Mouse (Mus musculus) layer of hippocampus, adult 18-20 months (tissue): ENCODE measurements around the gene Trp53rka. TPM values are rescaled to one million over a fixed set of nuclear protein-coding genes. Genes with fewer than 3 reads are reported as not detected.
A peak's percentile ranks its signal among the peaks of the same experiment; 100 is the strongest.
"Not testable (repeated sequence)": the region's sequence is repeated elsewhere in the genome, so short reads cannot be mapped to it uniquely, and the experiment has no call there.

ENCODE experiments used
- DNase-seq, 2 experiments: peaks; one replicate each; pipeline ENCODE4 v3.0.0; 2022; ENCODE audit warnings: low spot score in 2 of 2
- long read RNA-seq: library from polyadenylated mRNA; stranded (forward); transcript quantifications from one replicate; pipeline ENCODE4 v2.0.0, GENCODE M21; 2021
- total RNA-seq, 2 experiments: library from RNA; stranded (reverse); gene quantifications; 2 replicates each; pipeline ENCODE4 v1.2.3; 2021

The Trp53rka gene
- 10 to 100 TPM; 19.2 to 21.7 TPM for total RNA-seq
- long read RNA-seq, transcript Trp53rka-201 (2 exons, 1,880 nt) = major isoform, 17 of 24 reads
- long read RNA-seq, partial matches to known transcripts = 0 of 24 reads
- long read RNA-seq, other reads (novel, unspliced or antisense) = 7 of 24 reads

- peak; percentile 77 to 87 for DNase-seq
These were observed at the start of gene Trp53rka for GRCm38 (mm10) chr2:165492648-165493553. TSS of gene Trp53rka (minus strand) at chr2:165493324.

GRCm38 (mm10) chr2:165540975-165541374, 47.9 kb upstream of the Trp53rka start:
- DNase-seq = no peak

GRCm38 (mm10) chr2:165533789-165534188, 40.7 kb upstream of the Trp53rka start:
- DNase-seq = no peak

GRCm38 (mm10) chr2:165529106-165529505, 36.0 kb upstream of the Trp53rka start:
- peak; percentile 19 to 63 for DNase-seq

GRCm38 (mm10) chr2:165525609-165526008, 32.5 kb upstream of the Trp53rka start:
- DNase-seq = no peak

GRCm38 (mm10) chr2:165515178-165515728, 22.1 kb upstream of the Trp53rka start:
- DNase-seq = no peak

- no peak for DNase-seq
These were observed 19.9 kb upstream of the Trp53rka start for GRCm38 (mm10) chr2:165512870-165513600.

- no peak for DNase-seq
These were observed 19.3 kb upstream of the Trp53rka start for GRCm38 (mm10) chr2:165512426-165512825.

- not testable (repeated sequence) for DNase-seq
These were observed 18.4 kb upstream of the Trp53rka start for GRCm38 (mm10) chr2:165511530-165511929.

- DNase-seq = not testable (repeated sequence)
These were observed 17.9 kb upstream of the Trp53rka start for GRCm38 (mm10) chr2:165510914-165511458.

GRCm38 (mm10) chr2:165510466-165510865, 17.3 kb upstream of the Trp53rka start:
- no peak for DNase-seq

- DNase-seq = no peak
These were observed 16.6 kb upstream of the Trp53rka start for GRCm38 (mm10) chr2:165509686-165510085.

- DNase-seq = no peak
These were observed 10.4 kb upstream of the Trp53rka start, which contains the start of gene Slc2a10 for GRCm38 (mm10) chr2:165503259-165504203. TSS of gene Slc2a10 (plus strand) at chr2:165503787.

- no peak for DNase-seq
These were observed 5.7 kb upstream of the Trp53rka start for GRCm38 (mm10) chr2:165498816-165499215.

GRCm38 (mm10) chr2:165497706-165498275, 4.7 kb upstream of the Trp53rka start:
- no peak for DNase-seq

- DNase-seq = peak; percentile 24 to 62
These were observed 3.1 kb upstream of the Trp53rka start for GRCm38 (mm10) chr2:165496251-165496650.

- DNase-seq = no peak
These were observed 1.4 kb upstream of the Trp53rka start for GRCm38 (mm10) chr2:165494495-165494894.

- peak; percentile 47 to 64 for DNase-seq
These were observed 575 bp upstream of the Trp53rka start for GRCm38 (mm10) chr2:165493587-165494210.

GRCm38 (mm10) chr2:165486881-165487535, 6.1 kb downstream of the Trp53rka start:
- peak; percentile 25 to 70 for DNase-seq
